Mouse (Mus musculus): ENCODE results near the gene Slc23a4. TPM values are rescaled to one million over a fixed set of nuclear protein-coding genes. Genes with fewer than 3 reads are reported as not detected.

Slc23a4 gene
- total and polyA plus RNA-seq, 3 experiments, result 6.2 to 10.2 TPM; not detected in 1

DNA sequence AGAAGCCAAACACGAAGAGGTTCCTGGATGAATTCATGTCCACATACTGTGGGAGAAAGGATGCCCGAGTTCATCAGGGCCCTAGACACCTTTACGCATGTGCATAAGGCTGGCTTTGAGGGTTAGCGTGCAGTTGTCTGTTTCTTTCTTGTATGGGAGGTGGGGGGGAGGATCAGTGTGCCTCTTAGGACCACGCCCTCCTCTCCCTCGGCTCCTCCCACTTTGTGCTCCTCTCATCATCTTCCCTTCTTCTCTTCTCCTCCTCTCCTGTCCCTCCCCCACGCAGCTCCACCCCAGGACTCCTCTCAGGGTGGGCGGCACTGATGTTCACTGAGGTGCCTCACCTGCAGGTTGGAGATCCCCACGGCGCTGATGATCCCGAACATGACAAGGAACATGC lies 39.7 kb downstream of the Slc23a4 start:
- Histone ChIP-seq H3K27ac (ENCODE audit: control insufficient read depth, low read depth, low read length) (no peak overlapping the region), H3K9ac (ENCODE audit: control insufficient read depth, low read depth, low read length, poor library complexity, severe bottlenecking) (no peak overlapping the region), H3K4me1 (ENCODE audit: control insufficient read depth in 1 of 2, insufficient read depth in 2 of 2, low read length in 2 of 2) (no peaks in the 10 kb centered on the region), H3K4me3 (ENCODE audit: control insufficient read depth in 1 of 2, insufficient read depth in 1 of 2, low read depth in 2 of 2, low read length in 2 of 2) (no peak overlapping the region), H3K27me3 (ENCODE audit: control insufficient read depth in 1 of 2, insufficient read depth in 2 of 2, low read length in 2 of 2) (no peaks in the 10 kb centered on the region), H3K36me3 (ENCODE audit: control insufficient read depth in 1 of 2, insufficient read depth in 2 of 2, low read length in 2 of 2) (no peaks in the 10 kb centered on the region), H3K9me3 (replicated peaks; ENCODE audit: insufficient read depth, low read length) (no peaks in the 10 kb centered on the region), H3K79me2 (ENCODE audit: control insufficient read depth, insufficient read depth, low read length, poor library complexity) (no peaks in the 10 kb centered on the region)
- TF ChIP-seq MYB (IDR thresholded peaks at IDR 0.05; ENCODE audit: low read depth, low read length) (no peak), ZMIZ1 (IDR thresholded peaks at IDR 0.05; ENCODE audit: low read depth, low read length) (no peak), MAX (IDR thresholded peaks at IDR 0.05; ENCODE audit: low read length) (no peak), CHD1 (IDR thresholded peaks at IDR 0.05; ENCODE audit: low read depth, low read length) (no peak), MYC (IDR thresholded peaks at IDR 0.05; ENCODE audit: low read depth, low read length) (no peak), KAT2A (conservative IDR thresholded peaks at IDR 0.05; ENCODE audit: low read depth, low read length) (no peak), RAD21 (IDR thresholded peaks at IDR 0.05; ENCODE audit: low read depth, low read length) (no peak), ZKSCAN1 (IDR thresholded peaks at IDR 0.05; ENCODE audit: low read depth, low read length) (no peak), ELF1 (IDR thresholded peaks at IDR 0.05; ENCODE audit: low read depth, low read length) (no peak), TCF12 (IDR thresholded peaks at IDR 0.05; ENCODE audit: low read depth, low read length) (no peak), NRF1 (IDR thresholded peaks at IDR 0.05; ENCODE audit: insufficient read depth, low read depth, low read length, poor library complexity, severe bottlenecking) (no peak), GATA1 (IDR thresholded peaks at IDR 0.05; ENCODE audit: low read depth, low read length) (no peak), POLR2AphosphoS5 (IDR thresholded peaks at IDR 0.05; ENCODE audit: borderline replicate concordance, low read depth, low read length) (no peak), E2F4 (IDR thresholded peaks at IDR 0.05; ENCODE audit: borderline replicate concordance, low read depth, low read length) (no peak), CHD2 (IDR thresholded peaks at IDR 0.05; ENCODE audit: low read length) (no peak), USF1 (IDR thresholded peaks at IDR 0.05; ENCODE audit: low read depth, low read length) (no peak), SMC3 (IDR thresholded peaks at IDR 0.05; ENCODE audit: low read depth, low read length) (no peak), HCFC1 (IDR thresholded peaks at IDR 0.05; ENCODE audit: low read depth, low read length) (no peak)
- no peak for DNase-seq (ENCODE audit: low read depth, low spot score)

DNA sequence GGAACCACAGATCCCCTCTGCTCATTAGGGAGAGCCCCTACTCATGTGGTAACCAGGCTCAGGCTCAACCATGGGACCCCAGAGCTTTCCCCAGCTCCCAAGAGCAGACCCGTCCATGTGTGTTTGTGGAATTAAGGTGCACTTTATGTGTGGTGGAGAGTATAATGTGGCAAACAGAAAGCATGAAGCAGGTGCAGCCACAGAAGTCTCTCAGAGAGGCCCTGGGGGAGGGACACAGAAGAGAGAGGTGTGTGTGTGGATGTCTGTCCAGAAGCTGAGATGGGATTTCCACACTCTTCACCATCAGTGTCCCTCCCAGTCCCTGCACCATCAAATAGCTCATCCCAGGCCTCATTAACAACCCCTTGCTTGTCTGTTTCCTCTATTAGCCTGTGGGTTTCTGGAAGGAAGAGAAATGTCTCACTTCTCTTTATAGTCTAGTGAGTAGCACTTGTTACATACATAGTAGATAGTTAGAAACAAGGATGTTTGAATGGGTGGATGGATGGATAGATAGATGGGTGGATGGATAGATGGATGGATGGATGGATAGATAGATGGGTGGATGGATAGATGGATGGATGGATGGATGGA lies 41.6 kb downstream of the Slc23a4 start:
- DNase-seq (ENCODE audit: low read depth, low spot score), result no peak
- H3K9me3 ChIP-seq (replicated peaks; ENCODE audit: insufficient read depth, low read length), result no peaks in the 10 kb centered on the region
- H3K27me3 ChIP-seq (ENCODE audit: control insufficient read depth in 1 of 2, insufficient read depth in 2 of 2, low read length in 2 of 2), result no peaks in the 10 kb centered on the region
- no peaks in the 10 kb centered on the region for H3K79me2 ChIP-seq (ENCODE audit: control insufficient read depth, insufficient read depth, low read length, poor library complexity)
- H3K9ac ChIP-seq (ENCODE audit: control insufficient read depth, low read depth, low read length, poor library complexity, severe bottlenecking), result no peak overlapping the region
- H3K36me3 ChIP-seq (ENCODE audit: control insufficient read depth in 1 of 2, insufficient read depth in 2 of 2, low read length in 2 of 2), result peaks cover 0 to 2% of the 10 kb centered on the region in 2 experiments; a peak in 1 of 4 replicates
- TF ChIP-seq CTCF (IDR thresholded peaks at IDR 0.05 in 2 of 3, conservative IDR thresholded peaks at IDR 0.05 in 1 of 3; ENCODE audit: control insufficient read depth in 1 of 3, insufficient read depth in 1 of 3, low read depth in 2 of 3, low read length in 3 of 3, poor library complexity in 1 of 3, severe bottlenecking in 1 of 3), result no peak
- no peak overlapping the region for H3K27ac ChIP-seq (ENCODE audit: control insufficient read depth, low read depth, low read length)
- H3K4me3 ChIP-seq (ENCODE audit: control insufficient read depth in 1 of 2, insufficient read depth in 1 of 2, low read depth in 2 of 2, low read length in 2 of 2), result no peak overlapping the region
- no peaks in the 10 kb centered on the region for H3K4me1 ChIP-seq (ENCODE audit: control insufficient read depth in 1 of 2, insufficient read depth in 2 of 2, low read length in 2 of 2)
